Mouse (Mus musculus) CD4-positive, CD25-positive, alpha-beta regulatory T cell, adult 2 months (primary cell): ENCODE data around the gene Ints11.

ENCODE experiments used
- DNase-seq: peaks from one replicate; pipeline ENCODE4 v3.0.0-alpha.2; 2012; ENCODE audit warnings: low read depth, low spot score

Gene Ints11

GRCm38 (mm10) chr4:155892017-155892416 lies 22.7 kb downstream of the Ints11 start:
- peak; percentile 93 for DNase-seq

GRCm38 (mm10) chr4:155892438-155893211 lies 23.3 kb downstream of the Ints11 start:
- no peak for DNase-seq

- no peak for DNase-seq
Measured at GRCm38 (mm10) chr4:155893212-155893690, 23.9 kb downstream of the Ints11 start.

GRCm38 (mm10) chr4:155894311-155894881 lies 25.1 kb downstream of the Ints11 start:
- DNase-seq: peak; percentile 46

- no peak for DNase-seq
Measured at GRCm38 (mm10) chr4:155895216-155895615, 25.9 kb downstream of the Ints11 start.

- no peak for DNase-seq
Measured at GRCm38 (mm10) chr4:155895826-155896225, 26.5 kb downstream of the Ints11 start.

- DNase-seq: no peak
Measured at GRCm38 (mm10) chr4:155896461-155896860, 27.1 kb downstream of the Ints11 start.

GRCm38 (mm10) chr4:155898318-155898717 lies 29.0 kb downstream of the Ints11 start:
- DNase-seq: no peak

- no peak for DNase-seq
Measured at GRCm38 (mm10) chr4:155899355-155899754, 30.0 kb downstream of the Ints11 start.

GRCm38 (mm10) chr4:155901205-155901604 lies 31.9 kb downstream of the Ints11 start:
- no peak for DNase-seq

- no peak for DNase-seq
Measured at GRCm38 (mm10) chr4:155903246-155903645, 33.9 kb downstream of the Ints11 start.

GRCm38 (mm10) chr4:155904318-155905102 lies 35.2 kb downstream of the Ints11 start:
- peak; percentile 53 for DNase-seq

- no peak for DNase-seq
Measured at GRCm38 (mm10) chr4:155905634-155906033, 36.3 kb downstream of the Ints11 start.

- no peak for DNase-seq
Measured at GRCm38 (mm10) chr4:155906125-155906524, 36.8 kb downstream of the Ints11 start.

GRCm38 (mm10) chr4:155907003-155907402 lies 37.7 kb downstream of the Ints11 start:
- DNase-seq: no peak

- DNase-seq: no peak
Measured at GRCm38 (mm10) chr4:155908281-155908680, 38.9 kb downstream of the Ints11 start.

GRCm38 (mm10) chr4:155908751-155909150 lies 39.4 kb downstream of the Ints11 start:
- DNase-seq: no peak

- no peak for DNase-seq
Measured at GRCm38 (mm10) chr4:155932031-155932430, 62.7 kb downstream of the Ints11 start.
